Mouse (Mus musculus) embryonic facial prominence, embryonic 10.5 days (tissue): Measurements from ENCODE around the gene Cand2. TPM values are rescaled to one million over a fixed set of nuclear protein-coding genes. Genes with fewer than 3 reads are reported as not detected.
A peak's percentile ranks its signal among the peaks of the same experiment; 100 is the strongest.
"Not testable (repeated sequence)": the region's sequence is repeated elsewhere in the genome, so short reads cannot be mapped to it uniquely, and the experiment has no call there.

ENCODE experiments used
- DNase-seq: peaks from one replicate; pipeline ENCODE4 v3.0.0-alpha.2; 2017; ENCODE audit warnings: low spot score
- H3K27ac ChIP-seq: fragments of 300-500 bp; sonication (generic); replicated peaks from 2 replicates; pipeline ENCODE4 v1.5.1; 2016; ENCODE audit warnings: mild to moderate bottlenecking
- H3K27me3 ChIP-seq: fragments of 300-500 bp; sonication (generic); replicated peaks from 2 replicates; pipeline ENCODE4 v1.6.1; 2016; ENCODE audit warnings: low read depth, mild to moderate bottlenecking; ENCODE audit not compliant: poor library complexity, severe bottlenecking
- H3K36me3 ChIP-seq: fragments of 300-500 bp; sonication (generic); replicated peaks from 2 replicates; pipeline ENCODE4 v1.6.1; 2016; ENCODE audit warnings: mild to moderate bottlenecking, moderate library complexity
- H3K4me1 ChIP-seq: fragments of 300-500 bp; sonication (generic); 2 replicates; pipeline ENCODE4 v1.6.1; 2016
- H3K4me3 ChIP-seq: fragments of 300-500 bp; sonication (generic); 2 replicates; pipeline ENCODE4 v1.5.1; 2016; ENCODE audit warnings: mild to moderate bottlenecking, moderate library complexity
- H3K9me3 ChIP-seq: fragments of 300-500 bp; sonication (generic); 2 replicates; pipeline ENCODE4 v1.6.1; 2016; ENCODE audit warnings: mild to moderate bottlenecking
- WGBS: fragments of 180-500 bp; shearing (Covaris S2); methylation state at CpG from one replicate; pipeline ENCODE4 v1.1.7; 2016; 5-methylcytosine and 5-hydroxymethylcytosine counted together
- polyA plus RNA-seq: library from polyadenylated mRNA; unstranded; fragments of >200 nt; fragmentation: Nextera tagmentation; extraction: Ambion mirVana; gene quantifications from 2 replicates; pipeline ENCODE4 v1.2.1, GENCODE M21; 2016

Gene Cand2
- polyA plus RNA-seq, 1 experiment from 2014 or later = 68.9 TPM

GRCm38 (mm10) chr6:115814104-115814503 lies 39.8 kb downstream of the Cand2 start:
- peak; percentile 62 for DNase-seq
- Histone ChIP-seq H3K27me3 (no peaks in the 10 kb centered on the region), H3K27ac (no peak overlapping the region), H3K36me3 (no peaks in the 10 kb centered on the region), H3K4me3 (no peak overlapping the region), H3K9me3 (no peaks in the 10 kb centered on the region), H3K4me1 (peaks cover 16% of the 10 kb centered on the region)
- 34% methylated on average over 4 of the region's 4 CpGs for WGBS

- Histone ChIP-seq H3K4me3 (no peak overlapping the region), H3K27me3 (no peaks in the 10 kb centered on the region), H3K4me1 (peaks cover 16% of the 10 kb centered on the region), H3K27ac (no peak overlapping the region), H3K36me3 (no peaks in the 10 kb centered on the region), H3K9me3 (no peaks in the 10 kb centered on the region)
- DNase-seq = no peak
- 79% methylated on average over 4 of the region's 4 CpGs for WGBS
Observed at GRCm38 (mm10) chr6:115815041-115815440, 40.7 kb downstream of the Cand2 start.

GRCm38 (mm10) chr6:115818129-115818528 lies 43.8 kb downstream of the Cand2 start:
- Histone ChIP-seq H3K9me3 (no peaks in the 10 kb centered on the region), H3K27ac (no peak overlapping the region), H3K27me3 (no peaks in the 10 kb centered on the region), H3K4me1 (peaks cover 16% of the 10 kb centered on the region), H3K36me3 (no peaks in the 10 kb centered on the region), H3K4me3 (no peak overlapping the region)
- 72% methylated on average over 2 of the region's 2 CpGs for WGBS
- no peak for DNase-seq

GRCm38 (mm10) chr6:115821216-115821993 lies 47.1 kb downstream of the Cand2 start:
- H3K27ac ChIP-seq = no peak overlapping the region
- peaks cover 9% of the 10 kb centered on the region for H3K4me1 ChIP-seq
- H3K9me3 ChIP-seq = no peaks in the 10 kb centered on the region
- H3K4me3 ChIP-seq = no peak overlapping the region
- H3K27me3 ChIP-seq = no peaks in the 10 kb centered on the region
- WGBS = 85% methylated on average over 8 of the region's 8 CpGs
- DNase-seq = no peak
- no peaks in the 10 kb centered on the region for H3K36me3 ChIP-seq

- H3K36me3 ChIP-seq, H3K9me3 ChIP-seq, H3K4me1 ChIP-seq, H3K27me3 ChIP-seq: not testable (repeated sequence)
- peak overlapping the region; percentile 74 for H3K27ac ChIP-seq
- WGBS = 4% methylated on average over 5 of the region's 11 CpGs
- H3K4me3 ChIP-seq = peak overlapping the region; percentile 41
- peak; percentile 89 for DNase-seq
Observed at GRCm38 (mm10) chr6:115823850-115824464, 49.6 kb downstream of the Cand2 start.

- no peak for DNase-seq
- Histone ChIP-seq H3K4me3 (no peak overlapping the region), H3K27me3 (no peaks in the 10 kb centered on the region), H3K9me3 (no peaks in the 10 kb centered on the region), H3K4me1 (no peaks in the 10 kb centered on the region), H3K36me3 (peaks cover 17% of the 10 kb centered on the region), H3K27ac (no peak overlapping the region)
- 86% methylated on average over 6 of the region's 6 CpGs for WGBS
Observed at GRCm38 (mm10) chr6:115830779-115831601, 56.7 kb downstream of the Cand2 start.

- no peak for DNase-seq
- H3K27me3 ChIP-seq = no peaks in the 10 kb centered on the region
- H3K9me3 ChIP-seq = no peaks in the 10 kb centered on the region
- H3K4me3 ChIP-seq = no peak overlapping the region
- peaks cover 4% of the 10 kb centered on the region; the same call in 1 of the 2 replicates for H3K4me1 ChIP-seq
- peaks cover 17% of the 10 kb centered on the region for H3K36me3 ChIP-seq
- H3K27ac ChIP-seq = no peak overlapping the region
- WGBS = 93% methylated on average over 2 of the region's 2 CpGs
Observed at GRCm38 (mm10) chr6:115832152-115832850, 58.0 kb downstream of the Cand2 start.

- H3K9me3 ChIP-seq = no peaks in the 10 kb centered on the region
- peaks cover 18% of the 10 kb centered on the region for H3K4me1 ChIP-seq
- no peaks in the 10 kb centered on the region for H3K27me3 ChIP-seq
- no peak overlapping the region for H3K27ac ChIP-seq
- H3K36me3 ChIP-seq = peaks cover 17% of the 10 kb centered on the region
- no peak for DNase-seq
- H3K4me3 ChIP-seq = no peak overlapping the region
Observed at GRCm38 (mm10) chr6:115833861-115834260, 59.5 kb downstream of the Cand2 start.

GRCm38 (mm10) chr6:115838161-115838597 lies 63.8 kb downstream of the Cand2 start, which contains the start of gene Efcab12:
Efcab12 (minus strand) TSS chr6:115838412.
- peaks cover 31% of the 10 kb centered on the region for H3K36me3 ChIP-seq
- H3K9me3 ChIP-seq = no peaks in the 10 kb centered on the region
- peak within 1 kb of the TSS; percentile 81 for H3K27ac ChIP-seq
- no peaks in the 10 kb centered on the region for H3K27me3 ChIP-seq
- 1% methylated on average over 19 of the region's 19 CpGs for WGBS
- peaks cover 19% of the 10 kb centered on the region for H3K4me1 ChIP-seq
- H3K4me3 ChIP-seq = peak within 1 kb of the TSS; percentile 58
- peak; percentile 78 for DNase-seq

GRCm38 (mm10) chr6:115838745-115839144 lies 64.4 kb downstream of the Cand2 start:
- WGBS = 61% methylated on average over 5 of the region's 5 CpGs
- peak overlapping the region; percentile 58 for H3K4me3 ChIP-seq
- H3K4me1 ChIP-seq = peaks cover 19% of the 10 kb centered on the region
- no peaks in the 10 kb centered on the region for H3K9me3 ChIP-seq
- no peak overlapping the region for H3K27ac ChIP-seq
- no peak for DNase-seq
- peaks cover 37% of the 10 kb centered on the region for H3K36me3 ChIP-seq
- H3K27me3 ChIP-seq = no peaks in the 10 kb centered on the region

- peaks cover 84% of the 10 kb centered on the region for H3K36me3 ChIP-seq
- H3K4me3 ChIP-seq = no peak overlapping the region
- no peaks in the 10 kb centered on the region for H3K9me3 ChIP-seq
- H3K4me1 ChIP-seq = no peaks in the 10 kb centered on the region
- DNase-seq = no peak
- H3K27ac ChIP-seq = no peak overlapping the region
- no peaks in the 10 kb centered on the region for H3K27me3 ChIP-seq
- 95% methylated on average over 4 of the region's 4 CpGs for WGBS
Observed at GRCm38 (mm10) chr6:115845006-115845405, 70.7 kb downstream of the Cand2 start.
